Mouse (Mus musculus) liver, postnatal 0 days (tissue): ENCODE measurements around the gene Atp5h.

ENCODE experiments used
- CTCF ChIP-seq: sonication (generic); IDR thresholded peaks from 2 replicates; pipeline ENCODE4 v1.5.1; 2016; ENCODE audit warnings: antibody characterized with exemption, low read depth
- EP300 ChIP-seq: IDR thresholded peaks from 2 replicates; pipeline ENCODE4 v1.6.1; 2016; ENCODE audit warnings: antibody characterized with exemption, low read depth, mild to moderate bottlenecking

DNA sequence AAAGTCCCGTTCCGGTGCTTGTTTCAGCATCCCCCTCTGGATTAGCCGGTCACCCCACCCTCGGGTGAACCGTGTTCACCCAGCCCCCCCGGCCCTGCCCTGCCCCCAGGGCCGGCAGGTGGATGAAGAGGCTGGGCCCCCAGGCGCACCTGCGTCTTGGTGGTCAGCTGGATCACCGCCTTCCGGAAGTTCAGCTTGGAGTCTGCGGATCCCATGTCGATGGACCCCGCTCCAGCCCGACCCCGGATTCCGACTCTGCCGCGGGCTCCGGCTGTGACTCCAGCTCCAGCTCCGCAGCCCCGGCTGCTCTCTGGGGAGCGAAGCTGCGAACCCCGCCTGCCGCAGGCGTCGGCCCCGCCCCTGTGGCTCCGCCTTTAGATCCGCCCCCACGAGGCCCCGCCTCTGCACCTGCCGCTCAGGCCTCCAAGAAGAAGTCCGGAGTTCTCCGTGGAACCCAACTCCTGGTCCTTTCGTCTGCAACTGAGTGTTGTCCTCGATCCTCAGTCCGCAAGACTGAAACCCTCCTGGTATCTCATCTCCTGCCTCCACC is 52.3 kb downstream of the Atp5h start, which contains the start of gene Hid1:
- TF ChIP-seq CTCF (no peak), EP300 (no peak)
